Mouse (Mus musculus): ENCODE results near the gene Llgl2. TPM values are rescaled to one million over a fixed set of nuclear protein-coding genes. Genes with fewer than 3 reads are reported as not detected.

Llgl2 gene
- total and polyA plus RNA-seq, 2 experiments from 2014 or later = 14.1 to 49.8 TPM

DNA sequence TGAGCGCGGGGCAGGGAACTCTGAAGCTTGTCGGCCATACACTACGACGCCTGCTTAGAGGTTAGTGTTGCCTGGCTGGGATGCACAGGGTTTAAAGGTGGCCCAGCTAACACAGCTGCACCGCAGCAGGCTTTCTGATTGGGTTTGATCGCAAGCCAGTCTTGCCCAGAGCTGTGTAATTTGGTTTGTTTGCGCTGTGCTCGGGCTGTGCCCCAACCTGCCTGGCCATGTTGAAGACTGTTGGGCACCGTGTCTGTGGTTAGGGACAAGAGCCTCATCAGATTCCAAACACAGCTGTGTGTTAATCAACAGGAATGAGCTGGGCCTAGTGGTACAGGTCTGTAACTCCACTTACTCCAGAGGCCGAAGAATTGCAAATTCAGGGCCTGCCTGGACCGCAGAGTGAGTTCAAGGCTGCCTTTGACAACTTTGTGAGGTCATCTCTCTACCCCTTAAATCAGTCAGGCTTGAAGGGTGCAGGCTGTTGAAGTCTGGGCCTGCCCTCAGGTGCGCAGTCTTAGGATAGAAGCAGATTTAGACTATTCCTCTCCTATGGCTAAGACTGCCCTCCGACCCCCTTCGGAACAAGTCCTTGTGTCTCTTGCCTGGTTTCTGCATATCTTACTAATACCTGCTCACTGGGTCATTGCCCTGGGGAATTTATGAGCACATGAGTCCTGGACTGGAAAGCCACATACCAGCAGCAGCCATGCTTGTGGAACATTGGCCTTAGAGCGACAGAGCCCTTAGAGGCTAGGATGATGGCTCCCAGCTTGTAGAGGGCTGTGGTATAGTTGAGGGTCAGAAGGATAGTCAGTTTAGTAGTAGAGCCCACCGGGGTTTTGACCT is 46.1 kb upstream of the Llgl2 start:
- Histone ChIP-seq H3K4me3 (ENCODE audit: low read depth, low read length) (no peak overlapping the region), H3K4me2 (ENCODE audit: low read depth, low read length) (no peak overlapping the region), H3K27me3 (ENCODE audit: control insufficient read depth, insufficient read depth, low read length) (no peaks in the 10 kb centered on the region), H3K27ac (ENCODE audit: low read depth) (peak overlapping the region; percentile 9; the same call in 1 of the 2 replicates), H3K9ac (replicated peaks; ENCODE audit: low read depth, low read length) (no peak overlapping the region), H3K4me1 (ENCODE audit: control insufficient read depth, insufficient read depth) (peaks cover 45% of the 10 kb centered on the region), H3K36me3 (replicated peaks; ENCODE audit: control insufficient read depth, insufficient read depth, low read length) (peaks cover 15% of the 10 kb centered on the region; the same call in 1 of the 2 replicates), H3K9me3 (replicated peaks; ENCODE audit: control insufficient read depth, low read length) (no peaks in the 10 kb centered on the region)
- DNase-seq (ENCODE audit: low spot score) = no peak
- no peak for ATAC-seq (ENCODE audit: insufficient read depth, low read depth)
- TF ChIP-seq EP300 (IDR thresholded peaks at IDR 0.05; ENCODE audit: low read depth) (no peak), CTCF (IDR thresholded peaks at IDR 0.05; ENCODE audit: low read depth) (no peak)
- WGBS = 89% methylated on average over 17 of the region's 17 CpGs

DNA sequence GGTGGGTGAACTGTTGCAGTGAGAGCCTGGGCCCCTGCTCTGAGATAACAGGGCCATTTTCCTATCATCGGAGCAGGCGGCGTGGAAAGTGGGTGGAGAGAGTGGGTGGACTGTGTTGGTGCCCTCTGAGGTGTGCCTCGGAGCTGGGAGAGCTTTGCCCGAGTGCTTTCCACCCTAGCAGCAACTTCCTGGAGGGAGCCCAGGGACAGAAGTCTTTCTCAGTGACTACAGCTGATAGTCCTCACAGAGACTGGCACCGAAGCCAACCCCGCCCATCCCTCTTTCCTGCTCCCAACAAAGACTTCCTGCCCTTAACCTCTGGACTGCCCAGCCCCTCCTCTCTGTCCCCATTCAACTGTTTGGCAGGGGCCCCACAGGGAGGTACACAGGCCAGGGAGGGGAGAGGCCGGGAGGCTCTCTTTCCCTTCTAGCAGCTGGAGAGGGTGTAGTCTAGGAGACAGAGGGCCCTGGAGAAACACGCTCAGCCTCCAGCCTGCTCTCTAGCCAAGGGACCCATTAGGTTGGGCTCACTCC is 44.7 kb upstream of the Llgl2 start:
- Histone ChIP-seq H3K9me3 (replicated peaks; ENCODE audit: control insufficient read depth, low read length) (no peaks in the 10 kb centered on the region), H3K36me3 (replicated peaks; ENCODE audit: control insufficient read depth, insufficient read depth, low read length) (0 out of 2 replicates have a peak, but pooled peaks cover 7% of the 10 kb centered on the region), H3K9ac (replicated peaks; ENCODE audit: low read depth, low read length) (peak overlapping the region; percentile 38; the same call in 1 of the 2 replicates), H3K27ac (ENCODE audit: low read depth) (peak overlapping the region; percentile 87), H3K4me2 (ENCODE audit: low read depth, low read length) (peak overlapping the region; percentile 29), H3K27me3 (ENCODE audit: control insufficient read depth, insufficient read depth, low read length) (no peaks in the 10 kb centered on the region), H3K4me3 (ENCODE audit: low read depth, low read length) (no peak overlapping the region), H3K4me1 (ENCODE audit: control insufficient read depth, insufficient read depth) (peaks cover 45% of the 10 kb centered on the region)
- TF ChIP-seq EP300 (IDR thresholded peaks at IDR 0.05; ENCODE audit: low read depth) = peak; percentile 49
- TF ChIP-seq CTCF (IDR thresholded peaks at IDR 0.05; ENCODE audit: low read depth) = 0 out of 2 replicates have a peak, but pooled peaks have one; percentile 1
- 4% methylated on average over 9 of the region's 9 CpGs for WGBS
- DNase-seq (ENCODE audit: low spot score) (peak; percentile 94), ATAC-seq (ENCODE audit: insufficient read depth, low read depth) (peak; percentile 93)

DNA sequence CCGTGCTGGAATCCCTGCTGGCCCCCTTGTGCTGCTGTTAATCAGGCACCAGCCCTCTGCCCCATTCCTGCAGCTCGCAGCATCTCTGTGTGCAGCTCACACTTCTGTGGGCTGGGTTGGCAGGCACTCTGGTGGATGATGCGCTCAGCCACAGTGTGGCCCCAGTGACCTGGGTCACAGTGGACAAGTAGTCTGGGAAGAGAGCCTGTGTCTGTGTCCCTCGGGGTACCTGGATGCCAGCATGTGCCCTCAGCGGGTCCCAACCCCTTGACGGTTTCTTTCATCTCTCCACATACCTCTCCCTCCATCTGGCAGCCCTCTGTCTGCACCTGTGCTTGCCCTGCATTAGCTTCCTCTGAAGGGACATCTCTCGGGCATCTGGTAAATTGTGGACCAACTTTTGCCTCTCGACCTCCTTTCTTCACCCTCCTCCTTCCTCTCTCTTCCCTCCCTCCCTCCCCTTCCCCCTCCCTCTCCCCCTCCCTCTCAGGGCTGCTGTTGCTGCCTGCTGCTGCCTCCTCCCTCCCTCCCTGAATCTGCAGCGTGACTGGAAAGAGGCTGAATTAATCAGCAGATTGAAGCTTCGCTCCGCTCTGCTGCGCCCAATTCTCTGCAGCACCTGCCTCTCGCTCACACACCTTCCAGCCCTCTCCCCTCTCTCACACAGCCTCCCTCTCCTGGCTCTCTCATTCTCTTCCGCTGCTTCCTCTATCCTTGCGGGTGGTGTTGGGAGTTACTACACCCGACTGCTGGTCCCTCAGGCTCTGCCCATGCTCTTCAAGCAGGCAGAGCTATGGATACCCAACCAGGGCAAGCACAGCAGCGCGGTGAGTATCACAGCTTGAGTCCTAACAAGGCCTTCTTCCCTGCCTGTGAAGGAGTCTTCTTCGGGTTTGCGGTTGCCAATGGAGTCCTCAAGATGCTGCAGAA is 43.4 kb upstream of the Llgl2 start:
- Histone ChIP-seq H3K4me1 (ENCODE audit: control insufficient read depth, insufficient read depth) (peaks cover 42% of the 10 kb centered on the region), H3K4me3 (ENCODE audit: low read depth, low read length) (no peak overlapping the region), H3K9me3 (replicated peaks; ENCODE audit: control insufficient read depth, low read length) (no peaks in the 10 kb centered on the region), H3K27me3 (ENCODE audit: control insufficient read depth, insufficient read depth, low read length) (no peaks in the 10 kb centered on the region), H3K4me2 (ENCODE audit: low read depth, low read length) (no peak overlapping the region), H3K27ac (ENCODE audit: low read depth) (peak overlapping the region; percentile 87), H3K36me3 (replicated peaks; ENCODE audit: control insufficient read depth, insufficient read depth, low read length) (0 out of 2 replicates have a peak, but pooled peaks cover 10% of the 10 kb centered on the region), H3K9ac (replicated peaks; ENCODE audit: low read depth, low read length) (0 out of 2 replicates have a peak overlapping the region, but pooled peaks have one; percentile 17)
- ATAC-seq (ENCODE audit: insufficient read depth, low read depth) (no peak), DNase-seq (ENCODE audit: low spot score) (no peak)
- no peak for TF ChIP-seq CTCF (IDR thresholded peaks at IDR 0.05; ENCODE audit: low read depth)
- no peak for TF ChIP-seq EP300 (IDR thresholded peaks at IDR 0.05; ENCODE audit: low read depth)
- WGBS = 34% methylated on average over 20 of the region's 20 CpGs

DNA sequence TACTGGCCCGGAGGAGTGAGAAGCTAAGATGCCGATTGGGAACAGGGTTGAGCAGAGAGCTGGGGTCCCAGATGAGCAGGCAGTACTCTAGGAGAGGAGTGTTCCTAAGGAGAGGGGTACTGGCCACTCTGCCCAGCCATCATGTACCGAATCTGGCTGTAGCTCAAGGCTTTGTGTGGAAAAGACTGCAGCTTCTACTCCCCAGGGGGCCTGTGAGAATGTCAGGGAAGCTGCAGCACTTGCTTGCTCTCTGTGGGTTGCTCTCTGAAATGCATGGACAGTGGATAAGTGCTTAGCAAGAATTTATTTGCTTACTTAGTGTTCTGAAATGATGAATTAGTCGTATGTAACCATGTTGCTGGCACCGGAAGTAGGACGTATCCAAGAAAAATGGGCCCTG is 37.4 kb upstream of the Llgl2 start:
- no peak for DNase-seq (ENCODE audit: low spot score)
- WGBS = 73% methylated on average over 6 of the region's 6 CpGs
- Histone ChIP-seq H3K9ac (replicated peaks; ENCODE audit: low read depth, low read length) (no peak overlapping the region), H3K4me1 (ENCODE audit: control insufficient read depth, insufficient read depth) (no peaks in the 10 kb centered on the region), H3K9me3 (replicated peaks; ENCODE audit: control insufficient read depth, low read length) (no peaks in the 10 kb centered on the region), H3K27ac (ENCODE audit: low read depth) (peak overlapping the region; percentile 13; the same call in 1 of the 2 replicates), H3K4me3 (ENCODE audit: low read depth, low read length) (no peak overlapping the region), H3K4me2 (ENCODE audit: low read depth, low read length) (no peak overlapping the region), H3K27me3 (ENCODE audit: control insufficient read depth, insufficient read depth, low read length) (no peaks in the 10 kb centered on the region), H3K36me3 (replicated peaks; ENCODE audit: control insufficient read depth, insufficient read depth, low read length) (peaks cover 57% of the 10 kb centered on the region)
- TF ChIP-seq CTCF (IDR thresholded peaks at IDR 0.05; ENCODE audit: low read depth) = no peak
- TF ChIP-seq EP300 (IDR thresholded peaks at IDR 0.05; ENCODE audit: low read depth) = no peak
- no peak for ATAC-seq (ENCODE audit: insufficient read depth, low read depth)

DNA sequence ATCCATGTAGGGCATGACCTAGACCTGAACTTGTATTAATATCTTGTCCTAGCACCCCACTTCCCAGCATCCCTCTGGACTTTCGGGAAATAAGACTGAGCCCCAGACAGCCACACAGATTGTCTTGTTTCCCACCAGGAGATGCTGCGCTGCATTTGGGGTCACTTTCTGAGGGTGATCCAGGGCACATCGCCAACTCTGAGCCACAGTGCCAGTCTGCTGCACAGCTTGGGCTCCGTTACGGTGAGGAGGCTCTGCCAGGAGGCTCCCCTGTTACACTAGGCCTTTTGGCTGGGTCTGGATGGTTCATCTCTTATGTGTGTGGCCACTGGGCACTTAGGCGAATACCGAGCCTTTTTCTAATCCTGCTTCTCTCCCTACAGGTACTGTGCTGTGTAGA is 34.1 kb upstream of the Llgl2 start:
- no peaks in the 10 kb centered on the region for H3K4me1 ChIP-seq (ENCODE audit: control insufficient read depth, insufficient read depth)
- no peak overlapping the region for H3K9ac ChIP-seq (replicated peaks; ENCODE audit: low read depth, low read length)
- H3K4me3 ChIP-seq (ENCODE audit: low read depth, low read length) = no peak overlapping the region
- H3K4me2 ChIP-seq (ENCODE audit: low read depth, low read length) = no peak overlapping the region
- no peak overlapping the region for H3K27ac ChIP-seq (ENCODE audit: low read depth)
- peaks cover 90% of the 10 kb centered on the region for H3K36me3 ChIP-seq (replicated peaks; ENCODE audit: control insufficient read depth, insufficient read depth, low read length)
- TF ChIP-seq CTCF (IDR thresholded peaks at IDR 0.05; ENCODE audit: low read depth) (no peak), EP300 (IDR thresholded peaks at IDR 0.05; ENCODE audit: low read depth) (no peak)
- DNase-seq (ENCODE audit: low spot score) (no peak), ATAC-seq (ENCODE audit: insufficient read depth, low read depth) (no peak)
- 93% methylated on average over 7 of the region's 7 CpGs for WGBS
- no peaks in the 10 kb centered on the region for H3K9me3 ChIP-seq (replicated peaks; ENCODE audit: control insufficient read depth, low read length)
- H3K27me3 ChIP-seq (ENCODE audit: control insufficient read depth, insufficient read depth, low read length) = no peaks in the 10 kb centered on the region
